Mouse (Mus musculus) heart, postnatal 0 days (tissue): ENCODE measurements around the gene Hist2h2aa2.

Experiments
- CTCF ChIP-seq: IDR thresholded peaks from 2 replicates; pipeline ENCODE4 v1.5.1; 2016; ENCODE audit warnings: antibody characterized with exemption, control low read depth, low read depth
- EP300 ChIP-seq: IDR thresholded peaks from 2 replicates; pipeline ENCODE4 v1.6.1; 2016; ENCODE audit warnings: antibody characterized with exemption, low read depth

GRCm38 (mm10) chr3:96192977-96193376 lies 47.1 kb downstream of the Hist2h2aa2 start:
- TF ChIP-seq CTCF (no peak), EP300 (no peak)
